ENCODE assay signal across 28 mouse cellular contexts in genomic region chr16:17652607-17653006, GRCm38 (mm10). TPM values are rescaled to one million over a fixed set of nuclear protein-coding genes. Genes with fewer than 3 reads are reported as not detected.
DNase-seq lines count a peak whose midpoint lies in the region; ATAC-seq and TF ChIP-seq lines count a peak whose summit lies in the region.
"Had no signal": no experiment of that assay in that cellular context is flagged by ENCODE, and none has a peak within 500 bp of the region (broad histone marks: within the 10 kb centered on the region; RNA-seq: fewer than 3 reads in every experiment).

No protein-coding gene starts in this region.

- no peaks in the 10 kb centered on the region for H3K27me3 ChIP-seq in heart, postnatal 0 days (ENCODE audit: control insufficient read depth, insufficient read depth, low read length)
- H3K27me3 ChIP-seq in heart, embryonic 12.5 days (replicated peaks), result no peaks in the 10 kb centered on the region
- H3K27me3 ChIP-seq: hindbrain, embryonic 12.5 days; intestine, embryonic 15.5 days; limb, embryonic 15.5 days; midbrain, embryonic 12.5 days; neural tube, embryonic 13.5 days had no signal

- no peak for TF ChIP-seq CTCF in heart, postnatal 0 days (IDR thresholded peaks at IDR 0.05; ENCODE audit: low read depth)

- H3K4me2 ChIP-seq in heart, postnatal 0 days (ENCODE audit: low read depth, low read length), result no peak overlapping the region
- no peak overlapping the region for H3K4me2 ChIP-seq in heart, embryonic 12.5 days
- H3K4me2 ChIP-seq: hindbrain, embryonic 12.5 days; intestine, embryonic 15.5 days; limb, embryonic 15.5 days; lung, embryonic 14.5 days; midbrain, embryonic 12.5 days; neural tube, embryonic 13.5 days had no signal

- 65% methylated on average over 4 of the region's 4 CpGs for WGBS in heart, postnatal 0 days
- WGBS in heart, embryonic 12.5 days, result 90% methylated on average over 4 of the region's 4 CpGs

- H3K4me3 ChIP-seq in heart, postnatal 0 days (ENCODE audit: low read depth, low read length), result no peak overlapping the region
- H3K4me3 ChIP-seq in heart, embryonic 12.5 days, result no peak overlapping the region
- H3K4me3 ChIP-seq: forebrain, embryonic 10.5 days; gastrocnemius, adult 2 months; hindbrain, embryonic 12.5 days; intestine, embryonic 15.5 days; limb, embryonic 10.5 days; limb, embryonic 15.5 days; midbrain, embryonic 12.5 days; neural tube, embryonic 13.5 days had no signal

- no peak overlapping the region for H3K9ac ChIP-seq in heart, postnatal 0 days (replicated peaks; ENCODE audit: low read depth, low read length)
- no peak overlapping the region for H3K9ac ChIP-seq in heart, embryonic 12.5 days
- H3K9ac ChIP-seq: hindbrain, embryonic 12.5 days; intestine, embryonic 15.5 days; limb, embryonic 15.5 days; liver, embryonic 14.5 days; lung, embryonic 14.5 days; midbrain, embryonic 12.5 days; neural tube, embryonic 13.5 days had no signal

- TF ChIP-seq EP300 in heart, postnatal 0 days (IDR thresholded peaks at IDR 0.05; ENCODE audit: low read depth), result no peak

- H3K36me3 ChIP-seq in heart, postnatal 0 days (replicated peaks; ENCODE audit: control insufficient read depth, insufficient read depth, low read length), result peaks cover 55% of the 10 kb centered on the region
- peaks cover 75% of the 10 kb centered on the region for H3K36me3 ChIP-seq in heart, embryonic 12.5 days

- peaks cover 5% of the 10 kb centered on the region; the same call in 1 of the 2 replicates for H3K4me1 ChIP-seq in heart, postnatal 0 days (ENCODE audit: control insufficient read depth, insufficient read depth)
- H3K4me1 ChIP-seq in heart, embryonic 12.5 days (replicated peaks), result peaks cover 17% of the 10 kb centered on the region
- H3K4me1 ChIP-seq: hindbrain, embryonic 12.5 days; intestine, embryonic 15.5 days; limb, embryonic 10.5 days had no signal

- H3K27ac ChIP-seq in heart, postnatal 0 days (ENCODE audit: low read depth), result no peak overlapping the region
- no peak overlapping the region for H3K27ac ChIP-seq in heart, embryonic 12.5 days (ENCODE audit: poor library complexity, severe bottlenecking)
- H3K27ac ChIP-seq: forebrain, embryonic 10.5 days; gastrocnemius, adult 2 months; hindbrain, embryonic 12.5 days; hindbrain, postnatal 0 days; intestine, embryonic 15.5 days; kidney, postnatal 0 days; limb, embryonic 10.5 days; limb, embryonic 15.5 days; liver, embryonic 14.5 days; midbrain, embryonic 12.5 days; neural tube, embryonic 13.5 days had no signal

- no peaks in the 10 kb centered on the region for H3K9me3 ChIP-seq in heart, postnatal 0 days (replicated peaks; ENCODE audit: control insufficient read depth, low read length)
- no peaks in the 10 kb centered on the region for H3K9me3 ChIP-seq in heart, embryonic 12.5 days (replicated peaks)
- H3K9me3 ChIP-seq: forebrain, embryonic 10.5 days; hindbrain, embryonic 12.5 days; intestine, embryonic 15.5 days; limb, embryonic 10.5 days; limb, embryonic 15.5 days; midbrain, embryonic 12.5 days; neural tube, embryonic 13.5 days had no signal

- peak; percentile 28; the same call in 1 of the 2 replicates for ATAC-seq in heart, postnatal 0 days (ENCODE audit: insufficient read depth, low read depth)
- ATAC-seq in heart, embryonic 12.5 days (ENCODE audit: insufficient number of reproducible peaks, low FRiP score), result no peak
- peak; percentile 83 for ATAC-seq in megakaryocyte progenitor cell, adult 5-6 weeks (replicated peaks; ENCODE audit: poor library complexity)
- ATAC-seq: forebrain, embryonic 16.5 days; hindbrain, postnatal 0 days; intestine, embryonic 15.5 days had no signal

- peak; percentile 36 for DNase-seq in cerebellum, adult 11-12 months
- no peak for DNase-seq in cerebellum, postnatal 4 days (ENCODE audit: low spot score in 2 of 2)
- no peak for DNase-seq in heart, postnatal 0 days (ENCODE audit: low spot score)
- DNase-seq in 416B (ENCODE audit: low read depth), result peak; percentile 14
- no peak for DNase-seq in lung, adult 18-20 months
- DNase-seq: adrenal gland, postnatal 14 days; gastrocnemius, adult 2 months; kidney, adult 2 months; kidney, postnatal 4 days; layer of hippocampus, adult 9-11 months; lung, embryonic 14.5 days; lung, postnatal 14 days; right cerebral cortex, postnatal 4 days; thymus, adult 18-20 months; thymus, postnatal 25 days had no signal

RNA-seq across cellular contexts. Expression of gene Ccdc74a, which starts 6.3 kb away (rescaled TPM):
- 3.6 TPM in 1 of 2 replicates, not detected in the other for total RNA-seq in heart, postnatal 0 days (2014; rRNA removed; ENCODE audit: low replicate concordance)
- polyA plus RNA-seq in heart, postnatal 0 days (2015; fragmentation: Nextera tagmentation; extraction: Ambion mirVana), result 1.5 and 2.5 TPM in 2 replicates
- polyA plus RNA-seq in heart, embryonic 12.5 days (2016; fragmentation: Nextera tagmentation; extraction: Ambion mirVana), result 4.4 and 5.5 TPM in 2 replicates
- 1.0 and 1.5 TPM in 2 replicates for total RNA-seq in megakaryocyte progenitor cell, adult 5-6 weeks (2015)
- total RNA-seq in megakaryocyte progenitor cell, adult 5-6 weeks (2017), result 0.51 TPM in 1 of 2 replicates, not detected in the other

RNA-seq across cellular contexts. Expression of gene Smpd4, which starts 33.5 kb away (rescaled TPM):
- 18.2 and 41.1 TPM in 2 replicates for total RNA-seq in heart, postnatal 0 days (2014; rRNA removed; ENCODE audit: low replicate concordance)
- 10.1 and 10.3 TPM in 2 replicates for polyA plus RNA-seq in heart, postnatal 0 days (2015; fragmentation: Nextera tagmentation; extraction: Ambion mirVana)
- 30.3 and 31.4 TPM in 2 replicates for polyA plus RNA-seq in heart, embryonic 12.5 days (2016; fragmentation: Nextera tagmentation; extraction: Ambion mirVana)
- 59.3 and 76.5 TPM in 2 replicates for total RNA-seq in megakaryocyte progenitor cell, adult 5-6 weeks (2015)
- 49.1 and 49.3 TPM in 2 replicates for total RNA-seq in megakaryocyte progenitor cell, adult 5-6 weeks (2017)

Comparison
In these comparisons a context has a peak if more than half of its experiments do, and no peak if none do; other contexts are left out.
1. DNase-seq: peak in cerebellum, adult 11-12 months (single experiment) and 416B (single experiment); none in cerebellum, postnatal 4 days (0 of 2), heart, postnatal 0 days (single experiment) and lung, adult 18-20 months (0 of 2).